Mouse (Mus musculus) G1E (cell line): ENCODE data around the gene Msi1. TPM values are rescaled to one million over a fixed set of nuclear protein-coding genes. Genes with fewer than 3 reads are reported as not detected.

Experiments used
- ATAC-seq: 2 replicates; pipeline ENCODE4 v1.8.0; 2016; ENCODE audit warnings: mild to moderate bottlenecking; ENCODE audit not compliant: insufficient number of reproducible peaks, poor library complexity, low FRiP score, severe bottlenecking; ENCODE audit errors: extremely low read depth
- DNase-seq: peaks from one replicate; pipeline ENCODE4 v3.0.0; 2012; ENCODE audit warnings: low spot score
- H3K27me3 ChIP-seq: 2 replicates; pipeline ENCODE4 v1.6.1; 2012; ENCODE audit warnings: mild to moderate bottlenecking, low read length, inconsistent platforms; ENCODE audit not compliant: insufficient read depth
- H3K36me3 ChIP-seq: replicated peaks from 2 replicates; pipeline ENCODE3; 2012; ENCODE audit warnings: mild to moderate bottlenecking, inconsistent platforms
- H3K4me1 ChIP-seq: 2 replicates; pipeline ENCODE4 v1.6.1; 2012; ENCODE audit warnings: low read depth, low read length, inconsistent platforms, mixed read lengths; ENCODE audit not compliant: insufficient read depth
- H3K4me3 ChIP-seq: 2 replicates; pipeline ENCODE4 v1.5.1; 2012; ENCODE audit warnings: low read depth, mild to moderate bottlenecking, inconsistent platforms, low read length, moderate library complexity, mixed read lengths
- H3K9me3 ChIP-seq: replicated peaks from 2 replicates; pipeline ENCODE4 v1.6.1; 2012; ENCODE audit warnings: inconsistent platforms
- CTCF ChIP-seq: IDR thresholded peaks from 2 replicates; pipeline ENCODE4 v1.5.1; 2012; ENCODE audit warnings: low read depth, low read length, inconsistent platforms, mixed read lengths
- GATA1 ChIP-seq: IDR thresholded peaks from 2 replicates; pipeline ENCODE4 v1.6.1; 2012; ENCODE audit warnings: borderline replicate concordance, low read length, inconsistent platforms, mixed read lengths
- GATA2 ChIP-seq: IDR thresholded peaks from 2 replicates; pipeline ENCODE4 v1.6.1; 2012; ENCODE audit warnings: low read depth, low read length, inconsistent platforms, borderline replicate concordance
- POLR2AphosphoS5 ChIP-seq: IDR thresholded peaks from 2 replicates; pipeline ENCODE4 v1.6.1; 2012; ENCODE audit warnings: low read depth, low read length, inconsistent platforms; ENCODE audit not compliant: insufficient replicate concordance
- TAL1 ChIP-seq: conservative IDR thresholded peaks from 2 replicates; pipeline ENCODE4 v1.6.1; 2012; ENCODE audit warnings: low read depth, low read length, inconsistent platforms, mixed read lengths
- polyA plus RNA-seq: library from polyadenylated mRNA; stranded (reverse); fragments of >175 nt; gene quantifications from 2 replicates; pipeline ENCODE4 v1.2.3, GENCODE M21; 2012
- total RNA-seq, 2 experiments: library from RNA; stranded (forward) in 1 of 2; stranded (reverse) in 1 of 2; fragments of 200-1000 nt in 1 of 2; fragments of >200 nt in 1 of 2; fragmentation: Nextera tagmentation in 1 of 2; gene quantifications; 2 replicates each; pipeline ENCODE4 v1.2.3; 2014 to 2017

Msi1 gene
- total and polyA plus RNA-seq, 3 experiments: 0.55 to 6.7 (median 3.4) TPM

DNA sequence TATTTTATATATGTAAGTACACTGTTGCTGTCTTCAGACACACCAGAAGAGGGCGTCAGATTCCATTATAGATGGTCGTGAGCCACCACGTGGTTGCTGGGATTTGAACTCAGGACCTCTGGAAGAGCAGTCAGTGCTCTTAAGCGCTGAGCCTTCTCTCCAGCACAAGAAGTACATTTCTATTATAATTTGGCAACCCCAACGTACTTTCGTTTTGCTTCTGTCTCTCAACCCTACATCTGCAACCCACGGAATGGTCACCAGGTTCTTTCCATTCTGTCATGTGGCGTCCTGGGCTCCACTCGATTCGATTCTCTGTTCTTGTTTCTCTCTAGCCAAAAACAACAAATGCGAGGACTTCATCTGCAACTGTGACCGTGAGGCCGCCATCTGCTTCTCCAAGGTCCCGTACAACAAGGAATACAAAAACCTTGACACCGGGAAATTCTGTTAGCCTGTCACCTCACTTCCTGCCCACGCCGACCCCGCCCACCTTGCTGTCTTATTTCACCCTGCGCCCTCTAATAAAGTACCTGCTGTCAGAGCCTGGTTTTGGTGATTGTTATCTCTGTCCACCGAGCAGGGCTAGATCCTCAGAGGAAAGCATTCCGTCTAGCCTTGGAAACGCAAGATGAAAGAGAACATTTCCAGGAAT, 44.9 kb downstream of the Msi1 start:
- H3K9me3 ChIP-seq: no peaks in the 10 kb centered on the region
- H3K27me3 ChIP-seq: peaks cover 21% of the 10 kb centered on the region
- H3K4me1 ChIP-seq: peaks cover 11% of the 10 kb centered on the region; the same call in 1 of the 2 replicates
- no peak overlapping the region for H3K4me3 ChIP-seq
- TF ChIP-seq GATA2 (no peak), GATA1 (no peak), CTCF (no peak), TAL1 (no peak), POLR2AphosphoS5 (no peak)
- no peak for DNase-seq
- H3K36me3 ChIP-seq: peaks cover 18% of the 10 kb centered on the region
- no peak for ATAC-seq

GRCm38 (mm10) chr5:115475337-115476106, 46.1 kb downstream of the Msi1 start:
- Histone ChIP-seq H3K4me1 (peaks cover 14% of the 10 kb centered on the region), H3K27me3 (peaks cover 13% of the 10 kb centered on the region), H3K36me3 (peaks cover 30% of the 10 kb centered on the region), H3K9me3 (no peaks in the 10 kb centered on the region), H3K4me3 (no peak overlapping the region)
- DNase-seq (no peak), ATAC-seq (no peak)
- TF ChIP-seq GATA2: no peak
- no peak for TF ChIP-seq TAL1
- no peak for TF ChIP-seq GATA1
- TF ChIP-seq POLR2AphosphoS5: no peak
- no peak for TF ChIP-seq CTCF

DNA sequence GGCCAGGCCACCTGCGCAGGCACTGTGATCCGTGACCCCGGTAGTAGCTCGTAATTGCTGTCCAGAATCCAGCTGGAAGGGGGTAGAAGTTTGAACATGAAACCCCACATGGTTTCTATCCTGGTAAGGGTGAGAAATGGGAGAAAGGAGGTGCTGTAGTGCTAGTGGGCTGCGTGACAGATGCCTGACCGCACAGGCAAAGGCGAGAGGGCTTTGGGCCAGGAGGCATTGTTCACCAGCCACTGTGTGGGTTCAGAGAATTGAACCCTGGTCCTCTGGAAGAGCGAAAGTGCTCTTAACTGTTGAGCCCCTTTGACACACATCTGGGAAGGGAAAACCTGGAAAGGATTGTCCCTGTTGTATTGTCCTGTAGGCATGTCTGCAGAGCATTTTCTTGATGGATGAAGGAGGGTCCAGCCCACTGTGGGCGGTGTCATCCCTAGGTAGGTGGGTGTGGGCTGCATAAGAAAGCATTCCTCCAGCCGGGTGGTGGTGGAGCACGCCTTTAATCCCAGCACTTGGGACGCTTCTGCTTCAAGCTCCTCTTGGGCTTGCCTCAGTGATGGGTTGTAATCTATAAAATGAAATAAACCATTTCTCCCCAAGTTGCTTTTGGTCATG, 46.8 kb downstream of the Msi1 start:
- TF ChIP-seq CTCF: no peak
- Histone ChIP-seq H3K4me1 (peaks cover 14% of the 10 kb centered on the region), H3K36me3 (peaks cover 35% of the 10 kb centered on the region), H3K9me3 (no peaks in the 10 kb centered on the region), H3K4me3 (no peak overlapping the region), H3K27me3 (peaks cover 6% of the 10 kb centered on the region)
- ATAC-seq (no peak), DNase-seq (no peak)

DNA sequence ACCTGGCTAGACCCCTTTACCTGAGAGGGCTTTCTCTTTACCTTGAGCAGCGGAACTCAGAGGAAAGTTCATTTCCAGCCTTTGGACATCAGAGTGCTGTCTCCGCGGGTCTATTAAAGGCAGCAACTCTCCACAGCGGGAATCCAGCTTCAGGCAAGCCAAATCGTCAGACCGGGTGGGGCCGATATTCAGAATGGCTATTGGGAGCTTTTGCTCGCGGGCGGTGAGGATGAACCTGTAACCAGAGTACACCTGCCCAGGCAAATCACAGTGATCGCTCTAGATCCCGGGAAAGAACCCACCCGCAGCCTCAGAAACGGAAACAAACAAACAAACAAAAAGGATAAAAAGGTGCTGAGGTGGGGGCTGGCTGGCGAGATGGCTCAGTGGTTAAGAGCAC, 50.2 kb downstream of the Msi1 start:
- Histone ChIP-seq H3K4me1 (peaks cover 23% of the 10 kb centered on the region), H3K27me3 (no peaks in the 10 kb centered on the region), H3K36me3 (peaks cover 52% of the 10 kb centered on the region), H3K9me3 (no peaks in the 10 kb centered on the region), H3K4me3 (no peak overlapping the region)
- no peak for TF ChIP-seq TAL1
- TF ChIP-seq GATA1: no peak
- no peak for TF ChIP-seq GATA2
- no peak for TF ChIP-seq CTCF
- no peak for TF ChIP-seq POLR2AphosphoS5
- ATAC-seq (no peak), DNase-seq (no peak)

DNA sequence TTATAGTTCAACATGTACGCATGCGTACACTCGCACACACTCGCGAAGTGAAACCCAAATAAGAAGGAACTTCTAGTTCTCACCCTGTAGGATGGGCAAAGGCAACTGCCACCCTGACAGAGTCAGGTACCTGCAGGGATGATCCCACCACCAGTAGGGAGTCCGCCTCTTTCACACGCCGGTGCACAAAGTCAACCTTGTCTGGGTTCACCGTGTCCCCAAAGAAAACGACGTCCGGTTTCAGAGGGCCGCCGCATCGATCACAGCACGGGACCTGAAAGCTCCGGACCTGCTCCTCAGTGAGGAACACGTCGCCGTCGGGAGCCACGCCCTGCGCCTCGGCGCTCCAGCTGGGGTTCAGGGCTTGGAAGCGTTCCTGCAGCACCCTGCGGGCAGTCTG, 50.7 kb downstream of the Msi1 start:
- ATAC-seq: no peak
- TF ChIP-seq GATA2: no peak
- no peak for TF ChIP-seq GATA1
- no peak for TF ChIP-seq CTCF
- no peak for TF ChIP-seq POLR2AphosphoS5
- no peak for TF ChIP-seq TAL1
- no peaks in the 10 kb centered on the region for H3K9me3 ChIP-seq
- no peaks in the 10 kb centered on the region for H3K27me3 ChIP-seq
- no peak overlapping the region for H3K4me3 ChIP-seq
- H3K36me3 ChIP-seq: peaks cover 52% of the 10 kb centered on the region
- peaks cover 26% of the 10 kb centered on the region for H3K4me1 ChIP-seq
- no peak for DNase-seq

GRCm38 (mm10) chr5:115482390-115483265, 53.2 kb downstream of the Msi1 start:
- peaks cover 25% of the 10 kb centered on the region for H3K4me1 ChIP-seq
- DNase-seq (no peak), ATAC-seq (no peak)
- H3K36me3 ChIP-seq: peaks cover 41% of the 10 kb centered on the region
- no peak for TF ChIP-seq POLR2AphosphoS5
- TF ChIP-seq CTCF: no peak
- TF ChIP-seq GATA2: no peak
- no peak for TF ChIP-seq GATA1
- no peak for TF ChIP-seq TAL1
- H3K9me3 ChIP-seq: no peaks in the 10 kb centered on the region
- no peaks in the 10 kb centered on the region for H3K27me3 ChIP-seq
- H3K4me3 ChIP-seq: no peak overlapping the region; the same call in 1 of the 2 replicates
